Mouse (Mus musculus) myocyte (in vitro differentiated cells): ENCODE results near the gene Rbm20.

Experiments used
- CEBPB ChIP-seq: IDR thresholded peaks from 2 replicates; pipeline ENCODE4 v1.6.1; 2011; ENCODE audit warnings: mild to moderate bottlenecking, moderate library complexity; ENCODE audit not compliant: poor library complexity, insufficient read depth, severe bottlenecking
- MAX ChIP-seq: IDR thresholded peaks from one replicate; pipeline ENCODE4 v1.6.1; 2011; ENCODE audit warnings: low read depth, mild to moderate bottlenecking, control low read depth
- MYOG ChIP-seq, 3 experiments: IDR thresholded peaks; one replicate each; pipeline ENCODE4 v1.6.1; 2011; ENCODE audit warnings: control low read depth in 2 of 3, low read depth in 2 of 3, mild to moderate bottlenecking in 2 of 3; ENCODE audit not compliant: insufficient read length in 2 of 3, control insufficient read depth in 1 of 3, insufficient read depth in 1 of 3
- POLR2A ChIP-seq: IDR thresholded peaks from one replicate; pipeline ENCODE4 v1.6.1; 2011; ENCODE audit warnings: low read depth, mild to moderate bottlenecking, control low read depth, moderate library complexity; ENCODE audit not compliant: insufficient read length
- REST ChIP-seq: IDR thresholded peaks from one replicate; pipeline ENCODE4 v1.6.1; 2011; ENCODE audit warnings: mild to moderate bottlenecking, control low read depth, moderate library complexity; ENCODE audit not compliant: insufficient read depth, insufficient read length
- SRF ChIP-seq: IDR thresholded peaks from one replicate; pipeline ENCODE4 v1.6.1; 2011; ENCODE audit warnings: low read depth; ENCODE audit not compliant: control insufficient read depth, insufficient read length
- TCF12 ChIP-seq: IDR thresholded peaks from one replicate; pipeline ENCODE4 v1.6.1; 2011; ENCODE audit warnings: mild to moderate bottlenecking, control low read depth; ENCODE audit not compliant: poor library complexity, insufficient read depth, severe bottlenecking
- USF1 ChIP-seq: IDR thresholded peaks from one replicate; pipeline ENCODE4 v1.6.1; 2011; ENCODE audit warnings: low read depth, mild to moderate bottlenecking, control low read depth, moderate library complexity

DNA sequence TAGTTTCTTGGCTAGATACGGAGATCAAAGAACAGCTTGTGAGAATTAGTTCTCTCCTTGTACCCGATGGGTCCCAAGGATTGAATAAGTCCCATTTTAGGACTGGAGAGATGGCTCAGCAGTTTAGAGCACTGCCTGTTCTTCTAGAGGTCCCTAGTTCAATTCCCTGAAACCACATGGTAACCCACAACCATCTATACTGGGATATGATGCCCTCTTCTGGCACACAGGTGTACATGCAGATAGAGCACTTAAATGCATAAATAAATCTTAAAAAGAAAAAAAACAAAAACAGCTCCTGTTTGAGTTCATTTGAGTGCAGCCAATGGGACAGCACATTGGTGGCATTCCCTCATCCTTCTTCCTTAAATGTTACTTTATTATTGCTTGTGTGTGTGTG lies 39.1 kb upstream of the Rbm20 start:
- TF ChIP-seq POLR2A: no peak
- no peak for TF ChIP-seq CEBPB
- no peak for TF ChIP-seq REST
- no peak for TF ChIP-seq USF1
- no peak for TF ChIP-seq SRF
- TF ChIP-seq TCF12: no peak
- no peak for TF ChIP-seq MYOG (IDR thresholded peaks at IDR 0.05; ENCODE audit: control insufficient read depth in 1 of 3, insufficient read depth in 1 of 3, insufficient read length in 2 of 3, low read depth in 2 of 3)
- TF ChIP-seq MAX: no peak
